Mouse (Mus musculus): ENCODE results near the gene Gm20708. TPM values are rescaled to one million over a fixed set of nuclear protein-coding genes. Genes with fewer than 3 reads are reported as not detected.
"Not testable (repeated sequence)": the region's sequence is repeated elsewhere in the genome, so short reads cannot be mapped to it uniquely, and the experiment has no call there.

Gm20708 gene
- polyA plus RNA-seq, 1 experiment from 2014 or later = 0.13 TPM

DNA sequence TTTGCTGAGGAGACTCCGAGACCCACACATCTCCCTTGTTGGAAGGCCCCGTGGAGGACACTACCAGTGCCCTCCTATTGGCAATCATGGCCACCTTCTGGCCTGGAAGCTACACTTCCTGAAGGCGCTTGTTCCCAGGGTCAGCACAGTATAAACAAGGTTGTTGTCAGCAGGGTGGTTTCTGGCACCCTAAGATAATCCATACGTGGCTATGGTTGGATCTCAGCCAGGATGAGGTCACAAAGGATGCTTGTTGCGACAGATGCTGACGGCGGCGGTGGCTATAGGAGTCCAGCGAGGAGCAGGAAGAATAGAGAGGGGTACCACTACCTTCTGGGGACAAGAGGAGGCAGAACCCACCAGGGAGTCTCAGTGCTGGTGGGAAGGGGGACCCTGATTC lies 20.9 kb downstream of the Gm20708 start:
- DNase-seq (ENCODE audit: low spot score) = no peak

DNA sequence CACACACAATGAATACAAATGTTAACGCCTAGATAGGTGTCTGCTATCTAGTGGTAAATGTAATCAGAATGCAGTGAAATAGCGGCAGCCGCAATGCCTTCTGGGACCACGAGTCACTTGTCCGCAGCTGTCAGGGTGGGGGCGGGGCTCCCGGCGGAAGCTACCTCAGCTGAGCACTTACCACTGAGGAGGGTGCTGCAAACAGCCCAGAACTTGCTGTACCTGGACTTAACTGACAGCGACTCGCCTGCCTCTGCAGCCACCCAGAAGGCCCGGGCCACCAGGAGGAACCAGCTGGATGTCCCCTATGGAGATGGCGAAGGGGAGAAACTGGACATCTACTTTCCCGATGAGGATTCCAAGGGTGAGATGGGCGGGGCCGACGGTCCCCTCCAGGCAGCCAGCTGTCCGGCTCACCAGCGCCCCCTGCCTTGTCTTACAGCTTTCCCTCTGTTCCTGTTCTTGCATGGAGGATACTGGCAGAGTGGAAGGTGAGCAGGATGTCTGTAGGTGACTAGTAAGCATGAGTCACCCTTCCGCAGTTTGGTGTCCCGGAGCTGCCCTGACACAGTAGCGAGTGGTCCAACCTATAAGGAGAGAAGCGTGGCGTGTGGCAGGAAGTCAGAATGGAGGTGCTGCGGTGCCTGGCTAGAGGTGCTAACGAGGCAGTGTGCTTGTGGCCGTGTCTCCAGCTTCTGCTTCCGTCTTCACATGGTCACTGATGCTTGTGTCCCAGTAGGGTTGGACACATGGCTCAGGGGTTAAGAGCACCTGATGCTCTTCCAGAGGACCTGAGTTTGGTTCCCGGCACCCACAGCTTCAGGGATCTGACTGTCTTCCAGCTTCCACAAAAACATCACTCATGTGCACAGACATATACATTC lies 22.9 kb downstream of the Gm20708 start:
- DNase-seq (ENCODE audit: low spot score) = peak; percentile 95

DNA sequence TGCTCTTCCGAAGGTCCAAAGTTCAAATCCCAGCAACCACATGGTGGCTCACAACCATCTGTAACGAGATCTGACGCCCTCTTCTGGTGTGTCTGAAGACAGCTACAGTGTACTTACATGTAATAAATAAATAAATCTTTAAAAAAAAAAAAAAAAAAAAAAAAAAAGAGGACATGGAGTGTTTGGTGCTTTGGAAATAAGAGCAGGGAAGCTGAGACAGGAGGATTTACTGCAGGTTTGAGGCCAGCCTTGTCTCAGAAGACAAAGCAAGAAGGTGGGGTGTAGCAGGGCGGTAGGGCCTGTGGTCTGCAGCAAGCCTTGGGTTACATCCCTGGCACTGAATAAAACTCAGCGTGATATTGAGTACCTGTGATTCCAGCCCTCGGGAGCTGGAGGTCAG lies 24.0 kb downstream of the Gm20708 start:
- not testable (repeated sequence) for DNase-seq (ENCODE audit: low spot score)

DNA sequence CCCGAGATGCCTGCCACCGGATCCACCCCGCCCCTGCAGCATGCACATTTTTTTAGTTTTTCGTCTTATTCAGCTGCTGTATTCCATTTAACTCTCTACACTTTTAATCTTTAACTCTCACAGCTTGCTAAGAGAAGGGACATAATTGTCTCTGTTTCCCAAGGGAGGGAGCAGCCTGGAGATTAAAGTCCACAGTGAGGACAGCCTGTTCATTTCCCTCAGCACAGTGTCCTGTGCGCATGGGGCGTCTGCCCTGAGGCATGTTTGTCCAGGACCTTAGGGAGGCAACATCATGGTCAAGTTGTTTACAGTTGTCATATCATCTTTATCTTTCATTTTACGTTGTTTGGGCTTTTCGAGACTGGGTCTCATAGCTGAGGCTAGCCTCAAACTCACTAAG lies 24.6 kb downstream of the Gm20708 start:
- DNase-seq (ENCODE audit: low spot score) = no peak

DNA sequence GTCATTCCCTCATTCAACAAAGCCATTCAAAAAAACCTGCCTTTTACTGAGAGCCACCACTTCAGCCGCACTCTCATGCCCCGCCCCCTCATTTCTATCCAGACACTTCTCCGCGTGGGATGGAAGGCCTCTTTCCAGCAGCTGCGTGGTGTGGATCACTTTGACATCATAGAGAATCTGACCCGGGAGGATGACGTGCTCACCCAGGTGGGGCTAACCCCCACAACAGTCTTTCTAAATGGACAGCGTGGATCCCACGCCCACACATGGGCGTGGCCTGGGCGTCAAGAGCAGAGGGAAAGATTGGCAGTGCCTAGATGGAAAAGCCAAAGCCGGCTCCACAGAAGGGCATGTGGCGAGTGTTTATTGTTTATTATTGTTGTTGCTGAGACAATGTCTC lies 26.8 kb downstream of the Gm20708 start:
- no peak for DNase-seq (ENCODE audit: low spot score)

DNA sequence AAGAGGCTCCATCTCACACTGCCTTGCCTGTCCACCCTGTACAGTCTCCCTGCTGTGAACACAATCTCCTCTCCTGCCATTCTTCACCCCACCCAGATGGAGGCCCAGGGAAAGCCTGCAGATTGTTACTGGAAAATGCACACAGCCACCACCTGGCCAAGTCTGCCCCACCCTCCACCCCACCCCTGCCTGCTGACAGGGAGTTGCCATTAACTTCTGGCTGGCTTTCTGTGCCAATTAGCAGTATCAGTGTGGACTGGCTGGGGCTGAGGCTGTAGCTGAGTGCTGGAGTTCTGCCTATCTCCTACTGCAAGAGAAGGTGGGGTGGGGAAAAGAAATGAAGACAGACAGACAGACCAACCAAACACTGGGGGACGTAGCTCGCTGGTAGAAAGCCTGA lies 29.1 kb downstream of the Gm20708 start:
- DNase-seq (ENCODE audit: low spot score) = no peak

DNA sequence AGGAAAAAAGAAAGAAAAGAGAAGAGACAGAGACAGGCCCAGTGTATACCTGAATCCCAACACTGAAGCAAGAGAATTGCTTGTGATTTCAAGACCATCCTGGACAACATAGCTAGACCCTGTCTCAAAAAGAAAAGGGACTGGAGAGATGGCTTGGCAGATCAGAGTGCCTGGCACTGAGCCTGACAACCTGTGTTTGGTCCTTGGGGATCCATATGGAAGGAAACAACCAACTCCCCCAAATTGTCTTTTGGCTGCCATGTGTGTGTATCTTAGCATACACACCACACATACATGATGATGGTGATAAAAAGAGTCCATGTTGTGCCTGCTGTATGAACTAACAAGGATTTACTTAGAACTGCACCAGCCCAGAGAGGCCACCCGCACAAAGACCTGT lies 29.6 kb downstream of the Gm20708 start:
- no peak for DNase-seq (ENCODE audit: low spot score)

DNA sequence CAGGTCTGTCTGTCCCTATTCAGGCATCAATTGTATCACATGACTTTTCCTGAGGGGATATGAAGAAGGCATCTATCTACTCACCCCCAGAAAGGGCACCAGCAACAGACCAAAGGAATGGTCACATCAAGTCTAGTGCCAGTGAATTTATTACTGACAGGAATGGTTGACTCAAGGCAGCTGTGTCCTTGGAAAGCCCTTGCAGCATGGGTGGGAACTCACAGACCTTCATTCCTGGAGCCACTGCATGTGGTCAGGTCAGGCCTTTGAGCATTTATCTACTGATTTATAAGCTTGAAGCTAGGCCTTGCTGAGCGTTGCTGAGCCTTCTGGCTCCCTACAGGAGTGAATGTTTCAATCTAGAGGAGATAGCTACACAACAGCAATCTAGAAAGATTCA lies 31.4 kb downstream of the Gm20708 start:
- DNase-seq (ENCODE audit: low spot score) = no peak

DNA sequence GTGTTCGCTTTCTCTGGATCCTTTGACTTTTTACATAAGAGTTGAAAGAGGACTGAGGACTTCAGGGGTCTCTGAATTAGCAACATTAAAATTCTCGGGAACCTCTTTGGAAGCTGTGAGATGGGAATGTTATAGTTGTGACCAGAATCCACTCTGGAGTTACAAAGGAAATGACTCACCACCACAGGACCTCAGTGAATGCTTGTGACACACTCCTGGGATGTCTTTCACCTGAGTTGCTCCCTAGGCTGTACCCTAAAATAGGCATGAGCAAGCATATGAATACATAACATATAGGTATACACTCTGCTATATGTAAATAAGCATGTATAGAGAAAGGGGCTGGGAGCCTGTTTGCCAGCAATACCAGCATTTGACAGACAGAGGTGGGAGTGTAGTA lies 34.0 kb downstream of the Gm20708 start:
- DNase-seq (ENCODE audit: low spot score) = no peak

DNA sequence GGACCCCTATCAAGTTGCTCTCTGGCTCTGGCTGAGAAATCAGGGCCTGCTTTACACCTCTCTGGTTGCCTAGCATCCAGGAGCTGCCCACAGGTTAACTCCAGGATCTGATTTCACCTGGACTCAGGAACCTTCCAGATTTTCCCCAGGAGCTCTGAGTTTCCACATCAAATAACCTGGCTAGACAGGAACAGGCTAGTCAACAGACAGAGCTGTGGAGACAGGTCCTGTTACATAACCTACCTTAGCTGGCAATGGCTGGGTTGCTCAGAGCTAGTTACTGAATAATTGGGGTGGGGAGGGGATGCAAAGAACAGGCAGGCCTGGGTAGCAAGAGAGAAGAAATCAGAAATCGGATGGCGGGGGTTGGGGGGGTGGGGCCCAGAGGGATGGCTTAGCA lies 35.5 kb downstream of the Gm20708 start:
- DNase-seq (ENCODE audit: low spot score) = no peak

DNA sequence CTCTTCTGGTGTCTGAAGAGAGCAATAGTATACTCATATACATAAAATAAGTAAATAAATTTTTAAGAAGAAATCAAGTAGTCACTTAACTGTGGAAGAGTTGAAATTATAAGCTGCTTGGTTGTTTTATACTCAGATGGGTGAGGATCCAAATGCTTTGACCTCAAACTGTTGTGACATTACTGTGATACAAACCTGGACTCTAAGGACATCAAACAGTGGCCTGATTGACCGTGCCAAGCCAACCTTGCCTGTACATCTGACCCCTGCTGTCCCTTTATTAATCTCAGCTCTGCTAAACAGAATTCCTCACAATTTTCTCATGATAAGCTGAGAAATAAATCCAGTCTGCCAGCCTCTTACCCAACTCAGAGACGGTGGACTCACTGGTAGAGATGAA lies 36.2 kb downstream of the Gm20708 start:
- no peak for DNase-seq (ENCODE audit: low spot score)

DNA sequence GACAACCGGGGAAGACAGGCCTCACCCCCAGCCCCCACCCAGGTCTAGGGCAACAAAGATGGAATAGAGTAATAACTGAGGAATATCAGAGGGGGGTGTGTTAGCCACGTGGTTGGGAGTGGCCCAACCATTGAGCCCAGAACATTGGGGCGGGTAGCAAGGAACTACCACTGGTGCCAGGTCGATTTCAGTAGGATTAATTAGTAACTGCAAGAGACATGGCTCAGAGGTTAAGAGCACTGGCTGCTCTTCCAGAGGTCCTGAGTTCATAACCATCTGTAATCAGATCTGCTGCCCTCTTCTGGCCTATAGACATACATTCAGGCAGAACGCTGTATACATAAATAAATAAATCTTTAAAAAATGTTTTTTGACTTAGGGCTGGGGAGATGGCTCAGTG lies 37.2 kb downstream of the Gm20708 start:
- peak; percentile 24 for DNase-seq (ENCODE audit: low spot score)

DNA sequence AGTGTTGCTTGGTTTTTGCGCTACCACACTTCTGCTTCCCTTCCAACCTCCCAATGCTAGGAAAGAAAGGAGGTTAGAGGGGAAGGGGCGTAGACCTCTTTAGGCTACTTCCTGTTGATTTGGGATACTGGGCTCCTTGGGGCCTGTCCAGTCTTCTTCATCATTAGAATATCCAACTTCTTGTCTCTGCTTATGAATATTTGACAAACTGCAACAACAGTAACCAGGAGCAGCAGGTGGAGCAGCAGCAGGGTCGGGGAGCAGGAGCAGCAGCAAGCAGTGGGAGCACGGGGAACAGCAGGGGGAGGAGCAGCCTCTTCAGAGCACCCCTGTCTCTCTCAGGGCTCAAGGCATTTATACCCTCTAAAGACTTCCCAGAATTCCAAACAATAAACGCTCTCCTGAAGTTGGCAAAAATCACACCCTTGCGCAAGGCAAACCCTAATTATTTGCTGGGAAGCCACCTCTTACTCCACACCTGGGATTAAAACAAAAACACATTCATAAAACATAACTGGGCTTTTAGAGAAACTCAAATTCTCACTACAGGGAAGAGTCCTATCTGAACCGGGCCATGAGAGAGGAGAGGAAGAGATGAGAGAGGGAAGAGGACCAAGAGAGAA lies 38.2 kb downstream of the Gm20708 start:
- DNase-seq (ENCODE audit: low spot score) = no peak

DNA sequence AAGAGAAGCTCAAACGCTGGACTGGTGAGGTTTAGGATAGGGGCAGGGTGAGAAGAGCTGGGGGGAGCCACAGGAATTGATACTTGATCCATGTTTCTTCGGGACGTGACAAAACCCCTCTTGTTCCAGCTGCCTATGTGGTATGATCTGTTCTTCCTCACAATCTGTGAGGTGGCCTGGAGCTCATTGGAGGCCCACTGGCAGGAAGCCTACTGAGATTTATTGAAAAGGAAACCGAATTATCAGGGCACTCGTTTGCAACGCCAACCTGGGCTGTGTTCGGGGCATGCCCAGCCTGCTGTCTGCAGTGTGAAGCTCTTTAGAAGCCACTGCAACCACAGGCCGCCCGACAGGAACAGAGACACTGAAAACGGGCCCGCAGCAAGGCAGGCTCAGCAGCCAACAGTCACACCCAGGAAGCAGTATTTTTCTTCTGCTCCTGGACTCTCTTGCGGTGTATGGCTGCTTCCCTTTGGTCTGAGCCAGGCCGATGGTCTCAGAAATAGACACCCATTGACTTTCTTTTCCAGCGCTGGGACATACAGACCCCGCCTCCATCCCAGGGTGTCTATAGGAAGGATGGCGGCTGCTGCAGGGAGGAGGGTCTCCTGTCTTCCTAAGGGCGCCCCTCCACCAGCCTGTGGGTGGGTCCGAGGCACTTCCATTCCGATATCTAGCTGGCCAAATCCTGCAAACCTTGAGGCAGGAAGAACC lies 39.0 kb downstream of the Gm20708 start:
- DNase-seq (ENCODE audit: low spot score) = peak; percentile 63

DNA sequence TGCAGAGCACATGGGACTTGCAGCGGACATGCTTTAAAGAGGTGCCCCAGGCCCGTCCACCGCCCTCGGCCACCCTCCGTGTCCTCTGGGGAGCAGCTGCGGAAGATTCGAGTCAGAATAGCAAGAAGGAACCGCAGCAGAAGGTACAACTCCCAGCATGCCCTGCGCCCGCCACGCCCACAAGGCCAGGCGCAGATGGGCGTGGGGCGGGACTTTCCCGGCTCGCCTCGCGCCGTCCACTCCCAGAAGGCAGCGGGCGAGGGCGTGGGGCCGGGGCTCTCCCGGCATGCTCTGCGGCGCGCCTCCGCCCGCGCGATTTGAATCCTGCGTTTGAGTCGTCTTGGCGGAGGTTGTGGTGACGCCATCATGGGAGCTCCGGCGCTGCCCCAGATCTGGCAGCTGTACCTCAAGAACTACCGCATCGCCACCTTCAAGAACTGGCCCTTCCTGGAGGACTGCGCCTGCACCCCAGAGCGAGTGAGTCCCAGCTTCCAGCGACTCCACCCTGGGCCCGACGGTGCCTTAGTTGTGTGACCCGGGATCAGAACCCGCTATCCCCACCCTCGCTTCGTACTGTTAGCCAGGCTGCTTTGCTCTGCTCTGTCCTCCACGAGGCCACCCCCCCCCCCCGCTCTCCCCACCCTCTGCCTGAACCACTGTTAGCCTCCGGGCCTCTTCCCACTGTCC lies 39.7 kb downstream of the Gm20708 start, which contains the start of gene Birc5:
Birc5 (plus strand) TSS at position 267 of the 687 bp plus-strand sequence.
- peak; percentile 98 for DNase-seq (ENCODE audit: low spot score)

DNA sequence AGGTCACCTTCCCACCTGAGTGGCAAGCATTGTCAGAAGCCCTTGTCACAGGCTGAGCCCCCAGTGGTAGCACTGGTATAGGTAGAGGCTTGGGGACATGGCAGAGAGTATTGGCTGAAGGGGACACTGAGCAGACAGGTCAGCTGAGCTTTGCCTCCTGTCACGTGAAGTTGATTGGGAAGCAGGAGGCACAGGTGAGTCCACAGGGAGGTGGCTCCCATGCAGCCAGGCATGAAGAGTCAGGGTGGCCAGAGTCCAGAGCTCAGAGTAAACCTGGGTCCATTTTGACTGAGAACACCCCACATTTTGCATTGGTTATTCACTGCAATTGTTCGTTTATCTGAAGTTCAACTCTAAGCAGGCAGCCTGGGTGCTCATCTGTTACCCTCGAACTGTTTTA lies 43.4 kb downstream of the Gm20708 start:
- DNase-seq (ENCODE audit: low spot score) = no peak

DNA sequence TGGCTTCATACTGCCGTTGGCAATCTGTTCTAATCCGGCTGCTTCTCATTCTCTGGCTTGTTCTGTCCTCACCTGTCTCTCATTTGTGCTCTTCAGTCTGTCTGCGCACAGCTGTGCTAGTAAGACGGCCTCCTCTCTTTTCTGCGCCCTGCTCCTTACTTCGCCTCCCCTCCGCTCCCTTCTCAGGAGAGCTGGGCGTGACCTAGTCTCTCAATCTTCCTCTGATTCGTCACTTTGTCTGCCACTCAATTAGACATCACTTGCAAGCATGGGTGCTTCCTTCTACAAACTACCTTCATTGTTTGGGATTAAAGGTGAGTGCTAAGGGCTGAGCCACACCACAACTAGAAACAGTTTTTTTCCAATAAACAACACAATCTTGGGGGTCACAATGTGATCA lies 44.8 kb downstream of the Gm20708 start:
- no peak for DNase-seq (ENCODE audit: low spot score)

DNA sequence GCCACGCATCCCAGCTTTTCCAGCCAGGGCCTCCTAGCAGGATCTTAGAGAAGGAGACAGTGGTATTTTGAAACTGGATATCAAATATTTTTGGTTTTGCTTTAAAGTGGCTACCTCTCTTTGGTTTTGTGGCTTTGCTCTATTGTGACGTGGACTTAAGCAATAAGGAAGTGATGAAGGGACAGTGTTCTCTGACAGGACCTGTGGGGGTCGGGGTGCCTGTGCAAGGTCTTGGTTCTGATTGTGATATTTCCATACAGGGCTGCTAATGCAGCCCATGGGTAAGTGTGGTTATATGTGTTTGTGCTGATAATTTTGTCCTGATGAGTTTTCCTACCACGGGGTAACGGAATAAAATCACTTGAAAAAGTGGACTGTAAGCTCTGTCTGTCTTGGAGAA lies 45.9 kb downstream of the Gm20708 start:
- no peak for DNase-seq (ENCODE audit: low spot score)

DNA sequence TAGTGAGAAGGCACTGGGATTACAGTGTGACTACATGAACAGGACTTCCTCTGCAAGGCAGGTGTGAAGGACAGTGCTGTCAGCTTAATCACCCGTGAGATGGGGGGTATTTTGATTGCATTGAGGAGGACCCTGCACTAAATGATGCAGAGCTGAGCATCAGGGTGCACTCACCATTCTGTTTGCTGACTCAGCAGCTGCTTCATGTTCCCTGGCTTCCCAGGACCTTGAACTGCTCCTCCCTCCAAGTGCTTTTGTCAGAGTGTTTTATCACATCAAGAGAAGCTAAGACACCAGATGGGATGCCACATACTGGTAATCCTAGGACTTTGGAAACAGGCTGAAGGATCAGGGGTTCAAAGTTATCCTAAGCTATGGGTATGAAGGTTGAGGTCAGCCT lies 46.5 kb downstream of the Gm20708 start:
- no peak for DNase-seq (ENCODE audit: low spot score)

DNA sequence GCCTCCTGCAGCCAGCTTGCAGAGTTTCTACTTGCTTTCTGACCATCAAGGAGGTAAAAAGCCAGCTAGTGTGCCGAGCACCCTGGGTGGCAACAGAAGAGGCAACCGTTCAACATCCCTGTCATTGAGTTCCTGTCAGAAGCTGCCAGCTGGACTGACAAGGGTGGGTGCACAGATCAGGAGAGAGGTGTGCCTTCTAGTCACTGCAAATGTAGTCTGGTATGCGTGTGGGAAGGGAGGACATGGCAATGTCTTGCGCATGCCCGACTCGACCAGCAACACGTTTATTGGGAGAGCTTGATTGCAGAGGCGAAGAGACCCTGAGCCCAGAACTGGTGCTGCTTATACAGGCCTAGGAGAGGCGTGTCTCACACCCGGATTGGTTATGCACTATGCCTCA lies 48.0 kb downstream of the Gm20708 start:
- DNase-seq (ENCODE audit: low spot score) = no peak

DNA sequence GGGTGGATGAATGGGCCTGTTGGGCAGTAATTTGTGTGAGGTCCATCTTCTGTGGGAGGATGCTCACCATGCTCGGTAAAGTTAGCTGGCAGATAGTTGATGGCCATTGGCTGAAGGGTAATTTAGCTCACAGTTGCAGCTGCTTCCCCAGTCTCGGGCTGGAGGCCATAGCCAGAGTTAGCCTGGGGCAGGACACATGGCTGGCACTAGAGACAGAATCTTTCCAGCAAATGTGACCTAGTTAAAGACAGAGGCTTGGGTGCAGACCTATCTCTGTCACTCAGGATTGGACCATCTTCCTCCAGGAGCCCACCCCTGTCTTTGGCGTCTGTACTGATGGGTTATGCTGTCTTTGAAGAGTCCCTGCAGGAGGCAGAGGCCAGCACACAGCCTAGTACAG lies 48.9 kb downstream of the Gm20708 start:
- DNase-seq (ENCODE audit: low spot score) = no peak

DNA sequence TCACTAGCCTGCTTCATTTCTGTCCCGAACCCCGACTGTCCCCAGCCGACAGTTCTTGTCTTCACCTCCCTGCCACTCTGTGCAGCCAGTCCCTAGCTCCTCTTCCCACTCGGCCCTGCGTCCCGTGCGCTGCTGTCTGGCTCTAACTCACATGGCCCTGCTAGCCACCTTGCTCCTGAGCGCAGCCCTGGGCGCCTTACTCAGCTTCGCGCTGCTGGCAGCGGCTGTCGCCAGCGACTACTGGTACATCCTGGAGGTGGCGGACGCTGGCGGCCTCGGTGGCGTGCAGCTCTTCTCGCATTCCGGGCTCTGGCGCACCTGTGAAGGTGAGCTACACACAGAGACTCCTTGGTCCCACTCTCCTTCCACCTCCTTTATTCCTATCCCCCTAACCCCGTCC lies 51.1 kb downstream of the Gm20708 start, which contains the start of gene Tmem235:
Tmem235 (plus strand) TSS at position 152 of the 400 bp plus-strand sequence.
- DNase-seq (ENCODE audit: low spot score) = peak; percentile 46
